Mouse (Mus musculus) small intestine, adult 2 months (tissue): ENCODE measurements around the gene Etv5. TPM values are rescaled to one million over a fixed set of nuclear protein-coding genes. Genes with fewer than 3 reads are reported as not detected.

ENCODE experiments used
- H3K27ac ChIP-seq: fragments of 200-500 bp; 2 replicates; pipeline ENCODE4 v1.5.1; 2012; ENCODE audit warnings: low read depth, low read length, control low read depth, inconsistent platforms; ENCODE audit not compliant: insufficient read depth
- H3K27me3 ChIP-seq: fragments of 200-500 bp; 2 replicates; pipeline ENCODE4 v1.6.1; 2012; ENCODE audit warnings: mild to moderate bottlenecking, moderate library complexity, low read length, inconsistent platforms; ENCODE audit not compliant: control insufficient read depth, insufficient read depth
- H3K36me3 ChIP-seq: fragments of 200-500 bp; 2 replicates; pipeline ENCODE4 v1.6.1; 2012; ENCODE audit warnings: mild to moderate bottlenecking, low read length, control low read depth, inconsistent platforms; ENCODE audit not compliant: control insufficient read depth, insufficient read depth
- H3K4me1 ChIP-seq: fragments of 200-500 bp; 2 replicates; pipeline ENCODE4 v1.6.1; 2012; ENCODE audit warnings: low read length, inconsistent platforms, mixed read lengths; ENCODE audit not compliant: control insufficient read depth, insufficient read depth, insufficient read length
- H3K4me3 ChIP-seq: fragments of 200-500 bp; 2 replicates; pipeline ENCODE4 v1.5.1; 2012; ENCODE audit warnings: low read depth, mild to moderate bottlenecking, control low read depth, inconsistent platforms, low read length, moderate library complexity
- CTCF ChIP-seq: fragments of 200-500 bp; IDR thresholded peaks from 2 replicates; pipeline ENCODE4 v1.5.1; 2012; ENCODE audit warnings: low read depth, mild to moderate bottlenecking, control low read depth, inconsistent platforms, low read length, moderate library complexity, mixed read lengths; ENCODE audit not compliant: insufficient replicate concordance, insufficient read length; ENCODE audit errors: extremely low read depth
- POLR2A ChIP-seq: fragments of 200-500 bp; IDR thresholded peaks from 2 replicates; pipeline ENCODE4 v1.6.1; 2012; ENCODE audit warnings: low read depth, mild to moderate bottlenecking, control low read depth, inconsistent platforms, low read length, moderate library complexity
- WGBS: fragments of 180-500 bp; shearing (Covaris S2); methylation state at CpG from one replicate; pipeline ENCODE4 v1.1.7; 2018; 5-methylcytosine and 5-hydroxymethylcytosine counted together
- polyA plus RNA-seq: library from polyadenylated mRNA; depleted of rRNA; stranded (reverse); fragments of >200 nt; gene quantifications from 2 replicates; pipeline ENCODE4 v1.2.3, GENCODE M21; 2012

Etv5 gene
- polyA plus RNA-seq, 1 experiment, result 2.5 TPM

DNA sequence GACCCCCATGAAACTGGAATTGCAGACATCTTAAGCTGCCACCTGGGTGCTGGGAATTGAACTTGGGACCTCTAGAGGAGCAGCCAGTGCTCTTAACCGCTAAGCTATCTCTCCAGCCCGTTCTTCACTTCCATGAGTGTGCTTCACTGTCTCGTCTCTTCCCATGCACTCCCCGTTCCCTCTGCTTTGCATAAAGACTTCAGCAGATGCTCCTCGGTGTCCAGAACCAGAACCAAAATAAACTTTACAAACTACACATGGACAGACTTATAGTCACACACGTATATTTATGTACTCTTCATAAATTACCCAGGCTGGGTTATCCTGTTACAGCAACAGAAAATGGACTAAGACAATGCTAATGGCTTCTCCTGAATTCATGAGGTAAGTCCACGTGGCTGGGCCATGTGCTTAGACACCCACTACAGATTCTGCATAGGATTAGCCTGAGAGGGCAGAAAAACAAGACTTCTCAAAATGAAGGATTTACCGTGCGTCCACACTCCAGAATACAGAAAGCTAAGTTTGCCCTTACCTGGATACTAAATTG lies 25.2 kb downstream of the Etv5 start:
- no peak for TF ChIP-seq POLR2A
- no peak for TF ChIP-seq CTCF
- Histone ChIP-seq H3K27me3 (no peaks in the 10 kb centered on the region), H3K4me1 (no peaks in the 10 kb centered on the region), H3K4me3 (no peak overlapping the region), H3K36me3 (no peaks in the 10 kb centered on the region), H3K27ac (no peak overlapping the region)
- WGBS, result 92% methylated on average over 9 of the region's 9 CpGs

- Histone ChIP-seq H3K36me3 (no peaks in the 10 kb centered on the region), H3K4me3 (no peak overlapping the region), H3K27me3 (no peaks in the 10 kb centered on the region), H3K27ac (no peak overlapping the region), H3K4me1 (no peaks in the 10 kb centered on the region)
- WGBS, result 88% methylated on average over 16 of the region's 16 CpGs
- TF ChIP-seq POLR2A, result no peak
Observed at GRCm38 (mm10) chr16:22412459-22413229, 26.9 kb downstream of the Etv5 start.

DNA sequence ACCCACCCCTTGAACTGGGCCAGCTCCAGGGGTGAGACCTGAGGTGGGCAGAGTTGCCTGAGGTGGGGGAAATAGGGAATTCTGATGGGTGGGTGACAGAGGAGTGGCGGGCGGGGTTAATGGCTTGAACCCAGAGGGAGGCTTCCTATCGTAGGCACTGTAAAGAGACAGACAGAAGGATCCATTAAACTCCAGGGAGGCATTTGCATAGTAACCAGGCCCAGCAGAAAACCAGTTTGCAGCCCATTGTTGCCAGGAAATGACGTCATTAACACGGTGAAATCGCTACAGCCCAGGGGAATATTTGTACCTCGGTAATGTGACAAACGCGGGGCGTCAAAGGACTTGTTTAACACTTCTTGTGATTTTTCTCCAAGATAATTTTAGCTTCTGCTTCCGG lies 27.8 kb downstream of the Etv5 start:
- 72% methylated on average over 10 of the region's 11 CpGs for WGBS
- TF ChIP-seq POLR2A (no peak), CTCF (no peak)
- Histone ChIP-seq H3K36me3 (no peaks in the 10 kb centered on the region), H3K27ac (no peak overlapping the region), H3K4me1 (no peaks in the 10 kb centered on the region), H3K4me3 (no peak overlapping the region), H3K27me3 (no peaks in the 10 kb centered on the region)

- Histone ChIP-seq H3K4me1 (no peaks in the 10 kb centered on the region), H3K4me3 (no peak overlapping the region), H3K36me3 (no peaks in the 10 kb centered on the region), H3K27me3 (no peaks in the 10 kb centered on the region), H3K27ac (no peak overlapping the region)
- WGBS, result 83% methylated on average over 5 of the region's 5 CpGs
- TF ChIP-seq CTCF (no peak), POLR2A (no peak)
Observed at GRCm38 (mm10) chr16:22410000-22410399, 29.5 kb downstream of the Etv5 start.

- Histone ChIP-seq H3K27ac (no peak overlapping the region), H3K36me3 (no peaks in the 10 kb centered on the region), H3K27me3 (no peaks in the 10 kb centered on the region), H3K4me1 (no peaks in the 10 kb centered on the region), H3K4me3 (no peak overlapping the region)
- no peak for TF ChIP-seq CTCF
- TF ChIP-seq POLR2A, result no peak
- WGBS, result 68% methylated on average over 8 of the region's 8 CpGs
Observed at GRCm38 (mm10) chr16:22408642-22409360, 30.7 kb downstream of the Etv5 start.

DNA sequence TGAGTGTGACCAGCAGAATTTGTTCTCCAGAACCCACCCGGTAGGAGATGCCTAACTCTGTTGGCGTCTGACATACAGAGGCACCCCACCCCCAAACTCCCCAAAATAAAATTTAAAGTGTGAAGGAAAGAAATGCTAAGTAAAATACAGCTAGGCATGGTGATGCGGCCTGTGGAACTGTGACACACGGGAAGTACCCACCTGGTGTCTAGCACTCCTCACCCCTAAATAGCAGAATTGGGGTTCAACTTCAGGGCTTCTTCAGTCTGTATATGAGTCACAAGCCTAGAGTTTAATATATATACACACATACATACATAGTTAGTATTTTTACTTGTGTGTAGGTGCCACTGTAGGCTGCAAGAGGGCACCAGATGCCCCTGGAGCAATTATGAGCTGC lies 32.8 kb downstream of the Etv5 start:
- H3K27me3 ChIP-seq, result no peaks in the 10 kb centered on the region

DNA sequence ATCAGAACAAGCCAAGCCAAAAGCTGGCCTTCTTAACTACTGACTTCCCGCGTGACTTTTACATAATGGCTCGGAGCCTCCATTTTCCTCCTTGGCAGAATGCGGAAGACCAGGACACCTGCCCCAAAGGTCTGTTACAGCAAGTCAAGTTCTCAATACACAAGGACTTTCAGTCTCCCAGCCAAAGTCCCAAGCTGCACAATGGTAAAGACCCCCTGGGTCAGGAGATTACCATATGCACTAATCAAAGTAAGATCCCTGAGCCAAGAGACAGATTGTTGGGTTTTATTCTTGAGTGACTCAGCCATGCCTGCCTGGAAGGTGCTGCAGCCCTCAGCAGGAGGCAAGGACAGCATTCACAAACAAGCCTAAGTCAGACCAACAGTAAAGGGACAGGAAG lies 33.5 kb downstream of the Etv5 start:
- H3K4me3 ChIP-seq, result no peak overlapping the region
- WGBS, result 74% methylated on average over 4 of the region's 4 CpGs
- H3K4me1 ChIP-seq, result no peaks in the 10 kb centered on the region
- no peak overlapping the region for H3K27ac ChIP-seq
- no peaks in the 10 kb centered on the region for H3K27me3 ChIP-seq
- H3K36me3 ChIP-seq, result no peaks in the 10 kb centered on the region; the same call in 1 of the 2 replicates
- TF ChIP-seq POLR2A, result no peak
- no peak for TF ChIP-seq CTCF

More for the DNA sequence above, 32.8 kb downstream of the Etv5 start:
- H3K36me3 ChIP-seq, result no peaks in the 10 kb centered on the region
- H3K4me3 ChIP-seq, result no peak overlapping the region
- TF ChIP-seq CTCF (no peak), POLR2A (no peak)
- H3K4me1 ChIP-seq, result no peaks in the 10 kb centered on the region
- no peak overlapping the region for H3K27ac ChIP-seq
- WGBS, result 96% methylated on average over 4 of the region's 4 CpGs
